Mouse (Mus musculus) lung, embryonic 16.5 days (tissue): Measurements from ENCODE around the gene Mmaa. TPM values are rescaled to one million over a fixed set of nuclear protein-coding genes. Genes with fewer than 3 reads are reported as not detected.

Experiments
- ATAC-seq: fragments of 200-750 bp; cut with Nextera tagmentation; 2 replicates; pipeline ENCODE4 v1.8.0; 2017; ENCODE audit warnings: low read depth, mild to moderate bottlenecking, moderate library complexity
- H3K27ac ChIP-seq: fragments of 300-500 bp; sonication (generic); 2 replicates; pipeline ENCODE4 v1.5.1; 2014; ENCODE audit warnings: mild to moderate bottlenecking, control low read depth, low read length
- H3K27me3 ChIP-seq: fragments of 300-500 bp; sonication (generic); 2 replicates; pipeline ENCODE4 v1.6.1; 2014; ENCODE audit warnings: low read depth, low read length, mixed read lengths; ENCODE audit not compliant: control insufficient read depth, insufficient read depth
- H3K36me3 ChIP-seq: fragments of 300-500 bp; sonication (generic); 2 replicates; pipeline ENCODE4 v1.6.1; 2014; ENCODE audit warnings: low read length; ENCODE audit not compliant: control insufficient read depth, insufficient read depth
- H3K4me1 ChIP-seq: fragments of 300-500 bp; sonication (generic); replicated peaks from 2 replicates; pipeline ENCODE4 v1.6.1; 2014; ENCODE audit warnings: low read length, mixed read lengths; ENCODE audit not compliant: control insufficient read depth, insufficient read depth
- H3K4me2 ChIP-seq: fragments of 300-500 bp; sonication (generic); 2 replicates; pipeline ENCODE4 v1.6.1; 2014; ENCODE audit warnings: low read depth, low read length, control low read depth
- H3K4me3 ChIP-seq: fragments of 300-500 bp; sonication (generic); 2 replicates; pipeline ENCODE4 v1.5.1; 2014; ENCODE audit warnings: mild to moderate bottlenecking, low read length, control low read depth
- H3K9ac ChIP-seq: fragments of 300-500 bp; sonication (generic); 2 replicates; pipeline ENCODE4 v1.6.1; 2014; ENCODE audit warnings: low read length, control low read depth
- H3K9me3 ChIP-seq: fragments of 300-500 bp; sonication (generic); 2 replicates; pipeline ENCODE4 v1.6.1; 2016; ENCODE audit warnings: low read length; ENCODE audit not compliant: control insufficient read depth
- WGBS: fragments of 180-500 bp; shearing (Covaris S2); extraction: QIAGEN DNeasy Blood & Tissue Kit; methylation state at CpG from one replicate; pipeline ENCODE4 v1.1.7; 2014; 5-methylcytosine and 5-hydroxymethylcytosine counted together
- polyA plus RNA-seq: library from polyadenylated mRNA; unstranded; fragments of >200 nt; fragmentation: Nextera tagmentation; extraction: Ambion mirVana; gene quantifications from 2 replicates; pipeline ENCODE4 v1.2.1, GENCODE M21; 2015

Gene Mmaa
- polyA plus RNA-seq, 1 experiment from 2014 or later, result 12.0 TPM

- no peak overlapping the region for H3K4me3 ChIP-seq
- H3K9me3 ChIP-seq, result no peaks in the 10 kb centered on the region
- no peaks in the 10 kb centered on the region for H3K27me3 ChIP-seq
- H3K9ac ChIP-seq, result no peak overlapping the region
- 50% methylated on average over 5 of the region's 5 CpGs for WGBS
- peaks cover 5% of the 10 kb centered on the region; the same call in 1 of the 2 replicates for H3K4me1 ChIP-seq
- no peak overlapping the region for H3K4me2 ChIP-seq
- no peak overlapping the region for H3K27ac ChIP-seq
- ATAC-seq, result no peak
- no peaks in the 10 kb centered on the region for H3K36me3 ChIP-seq
Observed at GRCm38 (mm10) chr8:79222106-79222751, 72.5 kb downstream of the Mmaa start.

Other genes with a start within 250 kb of the Mmaa start
- not detected in 2 replicates for gene 1700011L22Rik, start 46.4 kb downstream of the Mmaa start, polyA plus RNA-seq
- 37.2 and 39.8 TPM in 2 replicates for gene Smad1, start 104.6 kb upstream of the Mmaa start, polyA plus RNA-seq